Mouse (Mus musculus): ENCODE measurements around the gene Ncstn. TPM values are rescaled to one million over a fixed set of nuclear protein-coding genes. Genes with fewer than 3 reads are reported as not detected.
A peak's percentile ranks its signal among the peaks of the same experiment; 100 is the strongest.

The Ncstn gene
- 10 to 100 TPM; 25.1 to 28.8 TPM for total RNA-seq (2021)
- long read RNA-seq, experiment 1, transcript Ncstn-201 (17 exons, 2,901 nt), result major isoform, 9 of 11 reads
- long read RNA-seq, experiment 1, partial matches to known transcripts, result 2 of 11 reads
- long read RNA-seq, experiment 1, other reads (novel, unspliced or antisense), result 0 of 11 reads
- long read RNA-seq, experiment 2, transcript Ncstn-201 (17 exons, 2,901 nt), result major isoform, 18 of 25 reads
- long read RNA-seq, experiment 2, partial matches to known transcripts, result 3 of 25 reads
- long read RNA-seq, experiment 2, other reads (novel, unspliced or antisense), result 1 of 25 reads

DNA sequence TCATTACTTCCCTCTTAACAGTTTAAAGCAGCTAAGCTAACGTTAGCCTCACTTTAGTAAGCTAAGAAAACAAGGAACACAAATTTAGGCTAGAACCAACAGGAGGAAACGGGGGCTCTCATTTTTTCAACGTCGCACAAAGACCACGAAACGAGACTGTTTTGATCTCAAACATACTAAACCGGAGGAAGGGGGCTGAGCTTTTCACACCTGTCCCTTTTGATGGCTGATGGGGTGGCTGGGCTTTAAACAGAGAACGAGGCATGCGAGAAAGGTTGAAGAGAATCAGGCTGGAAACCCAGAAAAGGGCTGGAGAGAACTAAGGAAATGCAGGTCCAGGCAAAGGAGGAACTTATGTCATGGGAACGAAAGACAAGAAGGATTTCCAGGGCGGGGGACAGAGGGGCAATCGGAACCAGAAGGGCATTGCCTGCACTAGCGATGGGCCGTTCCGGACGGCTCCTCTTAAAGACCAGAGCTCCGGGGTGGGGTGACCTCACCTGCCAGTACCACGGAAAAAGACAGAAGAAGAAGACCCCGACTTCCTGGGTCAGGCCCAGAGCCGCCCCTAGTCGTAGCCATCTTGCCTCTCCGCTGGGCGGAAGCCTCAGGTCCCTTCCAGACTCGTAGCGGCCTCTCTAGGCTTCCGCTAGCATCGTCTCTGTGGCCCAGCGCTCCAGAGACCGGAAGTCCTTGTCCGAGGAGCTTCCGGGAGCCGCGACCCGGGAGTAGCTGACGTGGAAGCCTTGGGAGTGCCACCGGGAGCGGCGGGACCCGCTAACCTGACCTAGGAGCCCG, at the start of gene Ncstn, which contains the start of gene Copa:
TSS of gene Ncstn (minus strand) at position 695 of the 798 bp plus-strand sequence.
TSS of gene Copa (plus strand) at position 429 of the 798 bp plus-strand sequence.
- intact Hi-C loops (cut with DNase I), result no loop called here
- peak; percentile 90 to 91 for DNase-seq

DNA sequence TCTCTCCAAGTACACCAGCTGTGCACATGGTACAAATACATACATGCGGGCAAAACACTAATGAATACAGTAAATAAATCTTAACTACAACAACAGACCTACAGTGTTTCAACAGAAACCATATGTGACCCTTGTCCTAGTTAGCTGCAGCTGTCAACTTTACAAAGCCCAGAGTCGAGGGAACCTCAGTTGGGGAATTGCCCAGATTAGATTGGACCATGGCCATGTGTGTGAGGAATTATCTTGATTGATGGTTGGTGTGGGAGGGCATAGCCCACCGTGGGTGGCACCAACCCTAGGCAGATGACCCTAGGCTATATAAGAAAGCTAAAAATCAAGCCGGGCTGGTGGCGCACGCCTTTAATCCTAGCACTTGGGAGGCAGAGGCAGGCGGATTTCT, 49.7 kb upstream of the Ncstn start:
- DNase-seq, result no peak
- intact Hi-C loops (cut with DNase I), result no loop called here

DNA sequence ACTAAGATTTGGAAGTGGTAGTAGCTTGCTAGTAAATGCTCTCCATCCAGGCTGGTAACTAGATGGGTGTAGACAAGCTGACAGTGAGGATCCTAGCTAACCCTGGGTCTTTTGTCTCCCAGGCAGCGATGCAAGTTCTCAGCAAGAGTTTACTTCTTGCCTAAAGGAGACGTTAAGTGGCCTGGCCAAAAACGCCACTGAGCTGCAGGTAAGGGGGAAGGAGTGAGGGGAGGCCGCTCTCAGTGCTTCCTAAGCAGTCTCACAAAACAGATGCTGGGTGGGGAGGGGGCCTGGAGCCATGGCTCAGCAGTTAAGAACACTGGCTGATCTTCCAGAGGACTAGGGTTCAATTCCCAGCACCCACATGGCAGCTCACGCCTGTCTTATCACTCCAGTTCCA, 47.2 kb upstream of the Ncstn start:
- no peak for DNase-seq
- intact Hi-C loops (cut with DNase I), result no loop called here

GRCm38 (mm10) chr1:172129108-172129507, 46.5 kb upstream of the Ncstn start:
- intact Hi-C loops (cut with DNase I), result no loop called here
- DNase-seq, result no peak

DNA sequence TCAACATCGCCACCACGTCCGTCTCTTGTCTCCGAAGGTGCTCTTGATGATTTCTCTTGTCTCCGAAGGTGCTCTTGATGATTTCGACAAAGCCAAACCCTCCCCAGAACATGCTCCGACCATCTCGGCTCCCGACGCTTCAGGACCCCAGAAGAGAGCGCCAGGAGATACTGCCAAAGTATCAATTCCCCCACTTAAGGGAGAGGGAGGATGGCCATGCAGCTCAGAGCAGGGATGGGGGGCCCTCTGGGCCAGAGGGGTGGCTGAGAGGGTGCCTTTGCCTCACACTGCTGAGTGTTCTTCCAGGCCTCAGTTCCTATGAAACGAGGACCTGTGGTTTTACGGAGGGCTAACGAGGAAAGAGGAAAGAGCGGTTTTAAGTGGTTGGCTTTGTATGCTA, 46.0 kb upstream of the Ncstn start:
- DNase-seq, result no peak
- intact Hi-C loops (cut with DNase I), result no loop called here

DNA sequence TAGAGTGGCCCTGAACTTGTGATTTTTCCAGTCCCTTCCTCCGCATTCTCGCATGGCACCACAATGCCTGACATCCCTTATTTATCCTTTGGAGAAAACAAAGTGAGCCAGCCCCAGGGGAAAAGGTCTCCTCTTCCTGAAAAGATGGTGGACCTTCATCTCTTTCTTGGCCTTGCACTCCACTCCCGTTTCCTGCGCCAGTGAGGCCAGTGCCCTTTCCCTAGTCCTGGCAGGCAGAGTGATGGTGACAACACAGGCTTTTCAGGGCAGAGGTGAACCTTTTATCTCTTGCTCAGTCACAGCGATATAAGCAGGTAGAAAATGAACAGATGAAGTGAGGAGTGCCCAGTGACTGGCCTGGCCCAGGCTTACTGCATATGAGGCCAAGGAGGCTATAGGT, 44.9 kb upstream of the Ncstn start:
- no peak for DNase-seq
- intact Hi-C loops (cut with DNase I), result no loop called here

DNA sequence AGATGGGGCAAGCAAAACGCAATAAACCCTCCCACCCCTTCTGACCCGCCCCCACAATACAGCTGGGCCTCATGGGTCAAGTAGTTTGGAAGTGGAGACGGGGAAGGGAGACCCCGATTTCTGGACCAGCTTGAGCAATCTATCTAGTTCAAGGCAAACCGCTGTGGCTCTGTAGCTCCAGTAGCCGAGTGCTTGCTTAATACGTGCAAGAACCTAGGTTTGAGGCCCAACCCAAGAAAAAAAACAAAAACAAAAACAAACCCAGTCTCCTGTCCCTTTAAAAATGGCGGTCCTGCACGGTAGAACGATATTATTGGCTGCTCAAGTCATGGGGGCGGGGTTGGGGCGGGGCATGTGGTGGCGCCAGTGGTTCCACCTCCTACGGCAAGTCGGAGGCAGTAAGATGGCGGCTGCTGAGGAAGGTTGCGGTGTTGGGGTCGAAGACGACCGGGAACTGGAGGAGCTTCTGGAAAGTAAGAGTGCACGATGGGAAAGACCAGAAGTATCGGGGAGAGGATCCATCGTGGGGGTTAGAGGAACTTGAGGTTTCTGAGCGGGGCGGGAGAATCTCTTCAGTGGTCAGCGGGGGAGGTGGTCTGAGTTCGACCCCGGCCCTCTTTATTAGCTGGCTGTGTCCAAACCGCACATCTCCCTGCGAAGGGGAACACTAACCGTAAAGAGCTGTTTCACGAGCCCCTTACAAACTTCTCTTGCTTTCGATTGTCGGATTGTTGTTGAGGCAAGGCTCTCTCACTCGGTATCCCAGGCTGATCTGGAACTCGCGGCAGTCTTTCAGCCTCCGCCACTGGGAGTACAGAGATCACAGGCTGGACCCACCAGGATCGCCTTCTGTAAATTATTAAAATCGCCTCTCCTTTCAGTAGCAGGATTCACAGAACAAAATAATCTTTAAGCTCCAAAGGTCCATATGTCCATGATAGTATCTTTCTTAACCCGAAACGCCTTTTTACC, 44.1 kb upstream of the Ncstn start, which contains the start of gene Pex19:
TSS of gene Pex19 (plus strand) at position 380 of the 972 bp plus-strand sequence.
- DNase-seq, result peak; percentile 59 to 64
- intact Hi-C loops (cut with DNase I), result no loop called here

DNA sequence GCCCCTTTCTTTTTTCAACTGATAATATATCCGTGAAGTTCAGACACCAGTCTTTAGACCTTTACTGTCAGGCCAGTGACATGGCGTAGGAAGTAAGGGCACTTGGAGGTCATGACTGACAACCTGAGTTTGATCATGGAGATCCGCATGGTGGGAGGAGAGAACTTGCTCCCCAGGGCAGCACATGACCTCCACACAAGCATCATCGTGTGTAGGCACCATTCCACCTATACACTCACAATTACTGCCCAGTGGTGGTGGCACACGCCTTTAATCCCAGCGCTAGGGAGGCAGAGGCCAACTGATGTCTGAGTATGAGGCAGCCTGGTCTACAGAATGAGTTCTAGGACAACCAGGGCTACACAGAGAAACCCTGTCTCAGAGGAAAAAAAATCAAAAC, 42.0 kb upstream of the Ncstn start:
- no peak for DNase-seq
- intact Hi-C loops (cut with DNase I), result loop anchor here (5.0 kb wide), 1 partner anchor 198 kb away; no protein-coding TSS in a partner anchor

DNA sequence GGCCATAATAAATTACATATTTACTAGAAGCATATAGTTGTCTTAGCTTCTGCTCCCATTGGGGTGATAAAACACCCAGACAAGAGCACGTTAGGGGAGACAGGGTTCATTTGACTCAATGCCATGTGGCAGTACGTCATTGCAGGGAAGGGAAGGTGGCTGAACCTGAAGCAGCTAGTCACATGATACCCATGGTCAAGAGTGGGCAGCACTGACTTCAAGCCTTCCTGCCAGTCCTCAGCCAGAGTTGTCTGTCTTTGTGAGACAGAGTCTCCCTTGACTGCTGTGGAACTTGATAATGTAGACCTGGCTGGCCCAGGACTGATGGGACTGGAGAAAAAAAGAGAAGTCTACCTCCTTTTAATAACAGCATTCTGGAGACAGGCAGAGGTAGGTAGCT, 40.1 kb upstream of the Ncstn start:
- DNase-seq, result no peak
- intact Hi-C loops (cut with DNase I), result loop anchor here (5.0 kb wide), 1 partner anchor 200 kb away; no protein-coding TSS in a partner anchor

DNA sequence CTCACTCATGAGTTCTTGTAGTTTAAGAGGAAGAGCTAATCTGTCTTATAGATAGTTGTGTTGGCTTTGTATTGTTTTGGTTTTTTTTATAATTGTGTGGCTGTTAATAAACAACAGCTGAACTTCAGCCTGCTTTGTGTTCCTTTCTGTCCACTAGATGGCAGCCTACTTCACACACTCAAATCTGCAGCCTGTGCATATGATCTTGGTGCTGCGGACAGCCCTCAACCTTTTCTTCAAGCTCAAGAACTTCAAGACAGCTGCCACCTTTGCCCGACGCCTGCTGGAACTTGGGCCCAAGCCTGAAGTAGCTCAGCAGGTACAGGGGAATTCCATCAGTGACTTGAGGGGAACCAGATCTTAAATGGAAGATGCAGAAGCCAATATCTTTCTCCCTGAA, 37.1 kb upstream of the Ncstn start:
- intact Hi-C loops (cut with DNase I), result loop anchor here (2.0 to 5.0 kb wide), 3 partner anchors 67 to 237 kb away; no protein-coding TSS in a partner anchor
- no peak for DNase-seq

- no peak for DNase-seq
These were observed 36.5 kb upstream of the Ncstn start for GRCm38 (mm10) chr1:172119100-172119499.

GRCm38 (mm10) chr1:172116948-172117347, 34.4 kb upstream of the Ncstn start:
- DNase-seq, result no peak
- intact Hi-C loops (cut with DNase I), result loop anchor here (5.0 kb wide), 1 partner anchor 65 kb away; no protein-coding TSS in a partner anchor

More at GRCm38 (mm10) chr1:172119100-172119499, 36.5 kb upstream of the Ncstn start:
- intact Hi-C loops (cut with DNase I), result loop anchor here (2.0 to 5.0 kb wide), 2 partner anchors 67 to 238 kb away; no protein-coding TSS in a partner anchor

GRCm38 (mm10) chr1:172107777-172108477, 25.3 kb upstream of the Ncstn start:
- intact Hi-C loops (cut with DNase I), result no loop called here
- DNase-seq, result no peak

DNA sequence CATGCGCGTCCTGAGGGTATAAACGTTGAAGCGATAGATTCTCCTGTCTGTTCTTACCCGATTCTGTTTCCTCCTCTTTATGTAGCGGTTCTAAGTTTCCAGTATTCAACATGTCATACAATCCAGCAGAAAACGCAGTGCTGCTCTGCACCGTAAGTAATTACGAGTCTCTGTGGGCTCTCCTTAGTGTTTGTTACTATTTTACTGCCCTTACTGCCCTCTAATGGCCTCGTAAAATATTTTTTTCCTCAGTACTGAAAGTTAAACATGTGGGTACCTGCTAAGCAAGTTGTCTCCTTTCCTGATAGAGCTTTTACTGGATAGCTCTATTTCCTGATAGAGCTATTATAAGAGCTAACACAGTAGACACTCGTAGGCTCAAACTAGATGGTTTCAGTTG, 22.5 kb upstream of the Ncstn start:
- intact Hi-C loops (cut with DNase I), result no loop called here

GRCm38 (mm10) chr1:172103619-172104018, 21.0 kb upstream of the Ncstn start:
- no peak for DNase-seq
- intact Hi-C loops (cut with DNase I), result no loop called here

More for the DNA sequence above, 22.5 kb upstream of the Ncstn start:
- DNase-seq, result no peak

DNA sequence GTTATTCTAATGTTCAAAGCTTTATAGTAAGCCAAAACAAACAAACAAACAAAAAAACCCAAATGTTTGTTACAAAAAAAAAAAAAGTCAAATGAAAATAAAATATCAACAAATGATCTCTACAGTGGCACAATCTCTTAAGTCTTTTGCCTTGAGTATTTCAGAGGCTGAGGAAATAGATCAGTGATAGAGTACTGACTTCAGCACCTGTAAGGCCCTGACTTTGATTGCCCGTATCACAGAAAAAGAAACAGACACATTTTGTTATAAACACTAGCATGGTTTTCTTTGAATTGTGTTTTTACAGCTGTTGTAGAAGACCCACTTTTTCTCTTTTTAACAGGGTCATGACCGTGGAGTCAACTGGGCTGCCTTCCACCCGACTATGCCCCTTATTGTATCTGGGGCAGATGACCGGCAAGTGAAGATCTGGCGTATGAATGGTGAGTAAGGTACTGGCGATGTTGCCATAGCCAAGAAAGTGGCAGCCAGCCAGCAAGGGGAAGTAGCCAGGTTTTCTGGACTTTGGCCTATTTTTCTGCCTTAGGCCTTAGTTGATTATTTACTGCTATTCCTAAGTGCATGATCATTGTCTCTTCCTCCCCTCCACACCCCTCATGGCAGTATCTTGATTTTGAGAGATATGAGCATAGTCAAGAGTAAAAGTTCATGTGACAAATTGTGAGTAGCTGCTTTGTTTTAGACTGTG, 16.9 kb upstream of the Ncstn start:
- no peak for DNase-seq
- intact Hi-C loops (cut with DNase I), result no loop called here

DNA sequence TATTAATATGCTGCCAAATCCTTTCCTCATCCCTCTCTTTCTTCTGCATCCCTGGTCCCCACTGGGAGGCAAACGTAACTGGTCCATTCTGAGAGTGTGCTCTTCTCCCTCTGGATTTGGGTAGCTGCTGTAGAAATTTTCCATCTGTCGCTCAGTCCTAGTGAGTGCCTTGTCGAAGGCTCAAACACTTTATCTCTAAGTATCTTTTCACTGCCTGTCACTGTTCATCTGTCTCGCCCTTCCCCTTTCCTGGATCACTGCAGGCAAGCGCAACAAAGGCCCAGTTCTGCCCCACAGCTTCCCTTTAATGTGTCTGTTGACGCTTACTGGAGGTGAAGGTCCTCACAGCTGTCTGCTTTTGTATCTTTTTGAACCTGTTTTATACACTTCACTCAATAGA, 12.6 kb upstream of the Ncstn start:
- intact Hi-C loops (cut with DNase I), result no loop called here
- DNase-seq, result no peak

- intact Hi-C loops (cut with DNase I), result no loop called here
- DNase-seq, result no peak
These were observed 11.7 kb upstream of the Ncstn start for GRCm38 (mm10) chr1:172094295-172094694.

DNA sequence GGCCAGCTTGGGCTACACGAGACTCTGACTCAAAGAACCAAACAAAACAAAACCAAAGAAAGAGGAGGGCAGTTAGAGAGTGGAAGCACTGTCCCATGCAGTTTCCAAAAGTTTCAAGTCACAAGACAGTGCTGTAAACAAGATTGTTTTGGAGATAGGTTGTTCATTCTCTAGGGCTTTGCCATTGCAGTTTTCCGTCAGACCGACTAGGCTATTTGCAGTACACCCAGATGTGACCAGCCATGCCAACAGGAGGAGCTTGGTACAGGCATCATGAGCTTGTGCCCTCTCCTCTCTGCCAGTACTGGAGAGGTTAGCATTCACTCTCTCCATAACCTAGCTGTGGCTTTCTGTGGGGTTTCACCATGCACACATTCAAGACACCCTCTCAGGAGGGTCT, 10.9 kb upstream of the Ncstn start:
- DNase-seq, result no peak
- intact Hi-C loops (cut with DNase I), result no loop called here

Measured in gastrocnemius, postnatal 36 days (tissue).